Mouse (Mus musculus) limb, embryonic 10.5 days (tissue): Measurements from ENCODE around the gene Chid1. TPM values are rescaled to one million over a fixed set of nuclear protein-coding genes. Genes with fewer than 3 reads are reported as not detected.
"Not testable (repeated sequence)": the region's sequence is repeated elsewhere in the genome, so short reads cannot be mapped to it uniquely, and the experiment has no call there.

Source experiments
- DNase-seq: peaks from one replicate; pipeline ENCODE4 v3.0.0-alpha.2; 2017; ENCODE audit warnings: low spot score
- H3K27ac ChIP-seq: fragments of 300-500 bp; sonication (generic); 2 replicates; pipeline ENCODE4 v1.5.1; 2016; ENCODE audit warnings: mild to moderate bottlenecking
- H3K27me3 ChIP-seq: fragments of 300-500 bp; sonication (generic); 2 replicates; pipeline ENCODE4 v1.6.1; 2016; ENCODE audit warnings: low read depth, mild to moderate bottlenecking; ENCODE audit not compliant: poor library complexity, severe bottlenecking
- H3K36me3 ChIP-seq: fragments of 300-500 bp; sonication (generic); 2 replicates; pipeline ENCODE4 v1.6.1; 2016; ENCODE audit warnings: mild to moderate bottlenecking, moderate library complexity
- H3K4me1 ChIP-seq: fragments of 300-500 bp; sonication (generic); 2 replicates; pipeline ENCODE4 v1.6.1; 2016
- H3K4me3 ChIP-seq: fragments of 300-500 bp; sonication (generic); 2 replicates; pipeline ENCODE4 v1.5.1; 2016; ENCODE audit warnings: mild to moderate bottlenecking, moderate library complexity
- H3K9me3 ChIP-seq: fragments of 300-500 bp; sonication (generic); replicated peaks from 2 replicates; pipeline ENCODE4 v1.6.1; 2016; ENCODE audit warnings: mild to moderate bottlenecking
- WGBS: fragments of 180-500 bp; shearing (Covaris S2); methylation state at CpG from one replicate; pipeline ENCODE4 v1.1.7; 2016; 5-methylcytosine and 5-hydroxymethylcytosine counted together
- polyA plus RNA-seq: library from polyadenylated mRNA; unstranded; fragments of >200 nt; fragmentation: Nextera tagmentation; extraction: Ambion mirVana; gene quantifications from 2 replicates; pipeline ENCODE4 v1.2.1, GENCODE M21; 2016

The Chid1 gene
- polyA plus RNA-seq, 1 experiment from 2014 or later: 26.7 TPM

- no peak for DNase-seq
- Histone ChIP-seq H3K36me3 (peaks cover 5% of the 10 kb centered on the region; the same call in 1 of the 2 replicates), H3K27me3 (peaks cover 73% of the 10 kb centered on the region), H3K4me1 (peaks cover 56% of the 10 kb centered on the region), H3K4me3 (no peak overlapping the region), H3K27ac (no peak overlapping the region), H3K9me3 (no peaks in the 10 kb centered on the region)
- WGBS: 87% methylated on average over 11 of the region's 11 CpGs
These were observed 81.0 kb downstream of the Chid1 start for GRCm38 (mm10) chr7:141458661-141459060.

- WGBS: 81% methylated on average over 15 of the region's 15 CpGs
- DNase-seq: peak; percentile 68
- Histone ChIP-seq H3K27ac (no peak overlapping the region), H3K9me3 (no peaks in the 10 kb centered on the region), H3K4me3 (no peak overlapping the region), H3K36me3 (peaks cover 5% of the 10 kb centered on the region; the same call in 1 of the 2 replicates), H3K4me1 (peaks cover 51% of the 10 kb centered on the region), H3K27me3 (peaks cover 67% of the 10 kb centered on the region)
These were observed 81.5 kb downstream of the Chid1 start for GRCm38 (mm10) chr7:141457986-141458660.

DNA sequence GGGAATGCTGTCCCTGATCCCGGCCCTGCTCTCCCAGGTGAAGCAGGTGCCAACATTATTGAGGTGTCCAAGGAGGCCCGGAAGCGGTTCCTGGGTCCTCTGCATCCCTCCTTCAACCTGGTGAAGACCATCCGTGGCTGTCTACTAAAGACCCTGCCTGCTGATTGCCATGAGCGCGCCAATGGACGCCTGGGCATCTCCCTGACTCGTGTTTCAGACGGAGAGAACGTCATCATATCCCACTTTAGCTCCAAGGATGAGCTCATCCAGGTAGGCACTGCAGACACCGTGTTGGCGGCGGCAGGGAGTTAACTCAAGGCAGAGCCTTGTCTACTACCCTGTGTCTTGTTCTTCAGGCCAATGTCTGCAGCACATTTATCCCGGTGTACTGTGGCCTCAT is 82.4 kb downstream of the Chid1 start:
- Histone ChIP-seq H3K9me3 (no peaks in the 10 kb centered on the region), H3K27me3 (peaks cover 58% of the 10 kb centered on the region)
- WGBS: 91% methylated on average over 14 of the region's 14 CpGs

GRCm38 (mm10) chr7:141456739-141457138 is 82.9 kb downstream of the Chid1 start:
- peaks cover 37% of the 10 kb centered on the region for H3K4me1 ChIP-seq
- peaks cover 53% of the 10 kb centered on the region for H3K27me3 ChIP-seq
- H3K9me3 ChIP-seq: no peaks in the 10 kb centered on the region
- H3K4me3 ChIP-seq: no peak overlapping the region; the same call in 1 of the 2 replicates
- H3K36me3 ChIP-seq: peaks cover 12% of the 10 kb centered on the region
- no peak overlapping the region for H3K27ac ChIP-seq
- no peak for DNase-seq
- 86% methylated on average over 6 of the region's 6 CpGs for whole genome bisulfite sequencing

More for the DNA sequence above, 82.4 kb downstream of the Chid1 start:
- no peak overlapping the region for H3K4me3 ChIP-seq
- H3K27ac ChIP-seq: no peak overlapping the region
- no peak for DNase-seq
- peaks cover 42% of the 10 kb centered on the region for H3K4me1 ChIP-seq
- H3K36me3 ChIP-seq: peaks cover 7% of the 10 kb centered on the region

- Histone ChIP-seq H3K36me3 (peaks cover 21% of the 10 kb centered on the region), H3K4me3 (peak overlapping the region; percentile 60), H3K9me3 (no peaks in the 10 kb centered on the region), H3K27ac (peak overlapping the region; percentile 69), H3K4me1 (peaks cover 29% of the 10 kb centered on the region), H3K27me3 (peaks cover 44% of the 10 kb centered on the region)
- DNase-seq: peak; percentile 58
- 1% methylated on average over 23 of the region's 23 CpGs for WGBS
These were observed 83.9 kb downstream of the Chid1 start for GRCm38 (mm10) chr7:141455610-141456314.

- H3K9me3 ChIP-seq: no peaks in the 10 kb centered on the region
- peaks cover 28% of the 10 kb centered on the region for H3K4me1 ChIP-seq
- peak within 1 kb of the TSS; percentile 60 for H3K4me3 ChIP-seq
- peaks cover 28% of the 10 kb centered on the region for H3K36me3 ChIP-seq
- H3K27me3 ChIP-seq: peaks cover 37% of the 10 kb centered on the region
- peak within 1 kb of the TSS; percentile 69 for H3K27ac ChIP-seq
- WGBS: under 1% methylated on average over 45 of the region's 45 CpGs
- DNase-seq: peak; percentile 93
These were observed 84.6 kb downstream of the Chid1 start, which contains the start of gene Pnpla2 for GRCm38 (mm10) chr7:141454967-141455551. Pnpla2 (plus strand) TSS chr7:141455198.

DNA sequence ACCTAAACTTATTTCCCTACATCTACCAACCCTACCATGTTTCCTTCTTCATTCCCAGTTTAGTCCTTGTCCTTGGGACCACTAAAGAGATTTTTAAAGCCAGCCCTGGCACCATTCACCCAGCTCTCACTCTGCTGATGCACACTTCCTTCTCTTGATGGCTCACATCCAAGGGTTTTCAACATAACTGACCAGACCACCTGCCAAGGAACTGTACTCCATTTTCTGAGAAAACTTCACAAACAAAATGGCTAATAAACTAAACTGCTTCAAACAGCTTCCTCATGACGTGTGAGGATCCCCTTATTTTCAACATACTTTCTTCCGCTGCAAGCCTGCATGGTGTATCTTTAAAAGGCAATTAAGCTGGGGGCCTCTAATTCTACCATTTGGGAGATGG is 86.0 kb downstream of the Chid1 start:
- WGBS: 71% methylated on average over 2 of the region's 2 CpGs
- DNase-seq: no peak

GRCm38 (mm10) chr7:141451928-141452327 is 87.7 kb downstream of the Chid1 start:
- no peaks in the 10 kb centered on the region for H3K9me3 ChIP-seq
- H3K27me3 ChIP-seq: peaks cover 7% of the 10 kb centered on the region; the same call in 1 of the 2 replicates
- H3K27ac ChIP-seq: no peak overlapping the region
- peaks cover 39% of the 10 kb centered on the region for H3K4me1 ChIP-seq
- peaks cover 42% of the 10 kb centered on the region for H3K36me3 ChIP-seq
- H3K4me3 ChIP-seq: no peak overlapping the region
- no peak for DNase-seq

More for the DNA sequence above, 86.0 kb downstream of the Chid1 start:
- Histone ChIP-seq H3K4me1 (peaks cover 33% of the 10 kb centered on the region), H3K36me3 (peaks cover 38% of the 10 kb centered on the region), H3K27me3 (peaks cover 22% of the 10 kb centered on the region), H3K4me3 (no peak overlapping the region), H3K9me3 (no peaks in the 10 kb centered on the region), H3K27ac (no peak overlapping the region)

- Histone ChIP-seq H3K9me3 (no peaks in the 10 kb centered on the region), H3K4me3 (peak within 1 kb of the TSS; percentile 89), H3K36me3 (peaks cover 43% of the 10 kb centered on the region), H3K4me1 (peaks cover 34% of the 10 kb centered on the region), H3K27me3 (no peaks in the 10 kb centered on the region), H3K27ac (peak within 1 kb of the TSS; percentile 96)
- DNase-seq: peak; percentile 91
- under 1% methylated on average over 63 of the region's 63 CpGs for WGBS
These were observed 92.3 kb downstream of the Chid1 start, which contains the start of gene Rplp2 for GRCm38 (mm10) chr7:141447110-141447991. Rplp2 (plus strand) TSS chr7:141447370.

GRCm38 (mm10) chr7:141446374-141446773 is 93.3 kb downstream of the Chid1 start:
- not testable (repeated sequence) for H3K27me3 ChIP-seq, H3K9me3 ChIP-seq, DNase-seq
- H3K4me1 ChIP-seq: peaks cover 44% of the 10 kb centered on the region
- peaks cover 43% of the 10 kb centered on the region for H3K36me3 ChIP-seq
- peak overlapping the region; percentile 96; the same call in 1 of the 2 replicates for H3K27ac ChIP-seq
- 90% methylated on average over 3 of the region's 3 CpGs for WGBS
- peak overlapping the region; percentile 89 for H3K4me3 ChIP-seq

DNA sequence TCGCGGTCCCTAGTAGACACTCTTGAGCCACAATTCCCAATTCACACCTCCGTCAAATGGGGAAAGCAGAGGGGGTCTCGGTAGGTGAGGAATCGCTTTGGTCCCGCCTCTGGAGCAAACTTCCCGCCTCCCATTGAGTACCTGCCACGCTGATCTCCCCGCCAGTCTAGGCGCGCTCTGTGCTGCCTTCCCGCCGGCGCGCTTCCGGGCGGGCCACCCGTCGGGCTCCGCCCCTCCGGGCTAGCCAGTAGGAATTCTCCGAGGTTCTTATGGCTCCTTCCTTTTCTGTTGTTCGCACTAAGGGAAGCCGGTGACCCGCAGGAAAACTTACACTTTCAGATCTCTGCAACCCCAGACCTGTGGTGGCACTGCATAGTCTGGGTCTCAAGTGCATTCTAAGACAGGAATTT is 95.8 kb downstream of the Chid1 start, which contains the start of gene Pidd1:
Gene Pidd1 (minus strand): TSS at position 198 of the 410 bp plus-strand sequence.
- peaks cover 43% of the 10 kb centered on the region for H3K36me3 ChIP-seq
- under 1% methylated on average over 25 of the region's 25 CpGs for WGBS
- peaks cover 52% of the 10 kb centered on the region for H3K4me1 ChIP-seq

More for the DNA sequence above, 95.8 kb downstream of the Chid1 start, which contains the start of gene Pidd1:
- Histone ChIP-seq H3K4me3 (peak within 1 kb of the TSS; percentile 57), H3K9me3 (no peaks in the 10 kb centered on the region), H3K27ac (peak within 1 kb of the TSS; percentile 91), H3K27me3 (no peaks in the 10 kb centered on the region)
- peak; percentile 83 for DNase-seq
